Mouse (Mus musculus) heart, postnatal 0 days (tissue): ENCODE data around the gene Gpd2.

ENCODE experiments used
- CTCF ChIP-seq: IDR thresholded peaks from 2 replicates; pipeline ENCODE4 v1.5.1; 2016; ENCODE audit warnings: antibody characterized with exemption, control low read depth, low read depth
- EP300 ChIP-seq: IDR thresholded peaks from 2 replicates; pipeline ENCODE4 v1.6.1; 2016; ENCODE audit warnings: antibody characterized with exemption, low read depth

DNA sequence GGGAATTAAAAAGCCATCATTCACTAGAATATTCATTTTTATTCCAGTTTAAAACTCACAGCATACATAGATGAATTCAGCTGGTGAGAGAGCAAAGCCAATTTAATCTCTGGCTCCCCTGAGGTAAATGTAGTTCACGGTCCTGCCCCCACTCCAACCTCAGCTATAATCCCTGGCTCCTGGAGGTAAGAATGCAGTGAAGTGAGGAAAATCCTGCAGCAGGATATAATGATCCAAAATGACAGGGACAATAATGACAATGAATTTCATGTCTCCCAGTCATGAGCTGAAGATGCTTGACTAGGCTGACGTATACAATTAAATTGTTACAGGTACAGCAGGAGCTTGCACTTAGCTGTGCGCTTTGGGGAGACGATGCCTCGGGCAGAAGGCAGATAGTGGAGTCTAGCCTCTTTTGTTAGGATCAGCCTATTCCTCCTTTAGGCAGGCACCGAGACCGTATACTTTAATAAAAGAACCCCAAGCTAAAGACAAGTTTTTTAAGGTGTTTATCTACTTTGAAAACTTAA is 74.9 kb downstream of the Gpd2 start:
- no peak for TF ChIP-seq CTCF
- TF ChIP-seq EP300, result no peak
